Mouse (Mus musculus) erythroblast, adult 5-6 weeks (primary cell): ENCODE measurements around the gene Tead3. TPM values are rescaled to one million over a fixed set of nuclear protein-coding genes. Genes with fewer than 3 reads are reported as not detected.
A peak's percentile ranks its signal among the peaks of the same experiment; 100 is the strongest.
"Not testable (repeated sequence)": the region's sequence is repeated elsewhere in the genome, so short reads cannot be mapped to it uniquely, and the experiment has no call there.

Experiments
- ATAC-seq: replicated peaks from 2 replicates; pipeline ENCODE4 v1.8.0; 2016; ENCODE audit warnings: moderate number of reproducible peaks, mild to moderate bottlenecking, moderate TSS enrichment, inconsistent platforms; ENCODE audit not compliant: poor library complexity, low FRiP score, severe bottlenecking
- total RNA-seq, 2 experiments: library from RNA; stranded (forward) in 1 of 2; stranded (reverse) in 1 of 2; fragments of 150-400 nt in 1 of 2; fragments of 200-764, 138-1000 nt in 1 of 2; gene quantifications; 2 replicates each; pipeline versions ENCODE4 v1.2.3 to v1.2.4; 2015 to 2017; ENCODE audit warnings: low replicate concordance in 2 of 2

Gene Tead3
- total RNA-seq, 2 experiments from 2014 or later = not detected

- ATAC-seq = no peak
These were observed 11.5 kb upstream of the Tead3 start for GRCm38 (mm10) chr17:28361921-28362652.

GRCm38 (mm10) chr17:28360531-28361277, 10.1 kb upstream of the Tead3 start:
- no peak for ATAC-seq

- not testable (repeated sequence) for ATAC-seq
These were observed 8.1 kb upstream of the Tead3 start for GRCm38 (mm10) chr17:28358576-28359261.

- no peak for ATAC-seq
These were observed 5.3 kb upstream of the Tead3 start for GRCm38 (mm10) chr17:28355871-28356270.

- ATAC-seq = no peak
These were observed 1.4 kb upstream of the Tead3 start for GRCm38 (mm10) chr17:28352018-28352417.

GRCm38 (mm10) chr17:28351353-28351890, 805 bp upstream of the Tead3 start:
- ATAC-seq = no peak

GRCm38 (mm10) chr17:28349901-28350465, 634 bp downstream of the Tead3 start:
- ATAC-seq = no peak

GRCm38 (mm10) chr17:28349264-28349880, 1.2 kb downstream of the Tead3 start:
- no peak for ATAC-seq

GRCm38 (mm10) chr17:28348211-28348610, 2.4 kb downstream of the Tead3 start:
- ATAC-seq = no peak

GRCm38 (mm10) chr17:28347327-28347726, 3.3 kb downstream of the Tead3 start:
- no peak for ATAC-seq

- ATAC-seq = no peak
These were observed 4.7 kb downstream of the Tead3 start for GRCm38 (mm10) chr17:28345882-28346281.

GRCm38 (mm10) chr17:28345271-28345721, 5.3 kb downstream of the Tead3 start:
- ATAC-seq = no peak

GRCm38 (mm10) chr17:28344670-28345069, 5.9 kb downstream of the Tead3 start:
- no peak for ATAC-seq

GRCm38 (mm10) chr17:28344050-28344607, 6.5 kb downstream of the Tead3 start:
- ATAC-seq = no peak

- peak; percentile 54; the same call in 1 of the 2 replicates for ATAC-seq
These were observed 9.5 kb downstream of the Tead3 start for GRCm38 (mm10) chr17:28341091-28341490.

GRCm38 (mm10) chr17:28340578-28340977, 10.0 kb downstream of the Tead3 start:
- ATAC-seq = no peak

GRCm38 (mm10) chr17:28337547-28337946, 13.1 kb downstream of the Tead3 start:
- no peak for ATAC-seq

GRCm38 (mm10) chr17:28335267-28335666, 15.3 kb downstream of the Tead3 start:
- ATAC-seq = no peak

- ATAC-seq = no peak
These were observed 17.6 kb downstream of the Tead3 start for GRCm38 (mm10) chr17:28332915-28333546.
